Mouse (Mus musculus): ENCODE measurements around the gene Mthfsl. TPM values are rescaled to one million over a fixed set of nuclear protein-coding genes. Genes with fewer than 3 reads are reported as not detected.
"Not testable (repeated sequence)": the region's sequence is repeated elsewhere in the genome, so short reads cannot be mapped to it uniquely, and the experiment has no call there.

Mthfsl gene
- polyA plus RNA-seq, 1 experiment = 15.6 TPM

DNA sequence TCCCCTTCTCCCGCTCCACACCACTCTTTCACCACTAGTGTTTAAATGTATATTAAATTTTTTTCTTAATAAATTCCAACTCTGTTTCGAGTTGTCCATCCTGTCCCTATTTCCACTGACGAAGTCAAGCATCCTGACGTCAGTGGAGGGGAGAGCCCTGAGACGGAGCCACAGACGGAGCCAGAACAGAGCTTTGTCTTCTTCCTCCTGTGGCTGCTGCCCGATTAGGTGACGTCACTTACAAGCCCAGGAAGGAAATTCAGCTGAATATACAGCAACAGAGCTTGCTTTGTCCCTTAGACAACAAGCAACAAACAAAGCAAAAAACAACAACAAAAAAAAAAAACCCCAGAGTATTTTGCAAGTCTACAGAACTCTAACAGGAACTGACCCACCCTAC, 14.9 kb downstream of the Mthfsl start:
- DNase-seq (ENCODE audit: low read depth, low spot score) = not testable (repeated sequence)
- 81% methylated on average over 8 of the region's 8 CpGs for WGBS

DNA sequence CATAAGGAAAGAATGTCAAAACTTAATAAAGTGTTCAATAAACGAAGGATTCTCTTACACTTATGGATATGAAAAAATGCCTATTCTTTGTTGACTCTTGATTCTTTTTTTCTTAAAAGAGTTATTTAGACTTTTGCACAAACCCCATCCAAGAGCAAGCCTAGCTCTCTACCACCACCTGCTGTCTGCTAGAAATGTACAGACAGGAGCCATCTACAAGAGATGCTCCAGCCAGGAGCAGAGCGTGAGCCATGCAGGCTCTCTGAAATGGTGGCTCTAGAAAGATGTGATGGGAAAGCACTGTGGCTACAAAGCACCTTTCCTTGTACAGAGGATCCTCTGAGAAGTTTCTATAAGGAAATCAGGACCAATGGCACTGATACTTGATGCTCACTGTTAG, 21.4 kb downstream of the Mthfsl start:
- 71% methylated on average over 1 of the region's 2 CpGs for WGBS
- not testable (repeated sequence) for DNase-seq (ENCODE audit: low read depth, low spot score)

DNA sequence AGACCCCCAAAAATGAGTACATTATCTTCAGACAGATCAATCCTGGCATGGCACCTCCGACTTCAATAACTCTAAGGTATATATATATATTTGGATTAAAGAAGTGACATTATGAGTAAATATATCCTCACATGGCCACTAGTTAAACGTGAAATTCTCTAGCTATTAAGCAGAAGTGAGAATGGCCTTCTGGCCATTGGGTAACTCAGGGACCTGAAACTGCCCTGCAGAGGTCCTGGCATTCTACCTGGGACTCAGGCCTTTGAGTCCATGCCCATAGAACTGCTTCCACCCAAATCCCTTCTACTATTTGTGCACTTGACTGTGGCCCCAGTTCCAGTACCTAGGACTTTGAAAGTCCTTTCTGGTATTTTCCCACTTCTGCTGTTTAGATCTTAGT, 28.8 kb downstream of the Mthfsl start:
- WGBS = 68% methylated on average over 2 of the region's 2 CpGs
- not testable (repeated sequence) for DNase-seq (ENCODE audit: low read depth, low spot score)

DNA sequence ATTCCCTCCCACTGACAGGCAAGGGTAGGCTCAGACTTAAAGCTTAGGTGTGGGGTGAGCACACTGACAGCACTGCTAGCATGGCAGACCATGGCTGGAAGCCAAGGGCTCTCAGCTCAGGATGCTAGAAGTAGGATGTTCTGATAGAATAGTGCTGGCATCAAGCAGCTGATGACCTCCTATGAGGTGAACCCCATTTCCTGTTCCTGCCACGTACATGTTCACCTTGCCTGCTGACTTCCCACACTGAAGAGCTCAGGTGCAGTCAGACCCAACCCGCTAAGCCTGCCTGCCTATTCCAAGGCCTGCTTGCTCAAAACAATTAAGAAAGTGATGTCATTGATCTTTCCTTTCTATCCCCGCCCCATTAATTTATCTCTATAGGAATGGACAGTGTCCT, 30.6 kb downstream of the Mthfsl start:
- not testable (repeated sequence) for DNase-seq (ENCODE audit: low read depth, low spot score)
- 64% methylated on average over 3 of the region's 3 CpGs for WGBS

DNA sequence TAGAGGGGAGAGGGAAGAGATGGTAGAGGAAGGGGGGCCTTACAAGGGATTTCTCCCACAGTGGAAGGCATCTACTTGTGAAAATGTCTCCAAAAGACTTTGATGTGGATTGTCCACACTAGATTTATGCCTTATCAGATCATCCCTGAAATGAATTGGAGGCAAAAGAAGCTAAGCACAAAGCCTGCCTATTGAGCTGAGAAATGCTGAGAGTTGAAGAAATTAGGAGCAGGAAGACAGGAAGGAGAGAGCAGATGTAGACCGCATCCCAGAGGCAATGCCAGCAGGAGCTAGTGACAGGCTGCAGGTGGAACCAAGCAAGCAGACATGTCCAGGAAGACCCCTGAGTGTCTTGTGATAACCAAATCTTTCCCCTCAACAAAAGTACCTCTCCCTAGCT, 33.4 kb downstream of the Mthfsl start:
- not testable (repeated sequence) for DNase-seq (ENCODE audit: low read depth, low spot score)

DNA sequence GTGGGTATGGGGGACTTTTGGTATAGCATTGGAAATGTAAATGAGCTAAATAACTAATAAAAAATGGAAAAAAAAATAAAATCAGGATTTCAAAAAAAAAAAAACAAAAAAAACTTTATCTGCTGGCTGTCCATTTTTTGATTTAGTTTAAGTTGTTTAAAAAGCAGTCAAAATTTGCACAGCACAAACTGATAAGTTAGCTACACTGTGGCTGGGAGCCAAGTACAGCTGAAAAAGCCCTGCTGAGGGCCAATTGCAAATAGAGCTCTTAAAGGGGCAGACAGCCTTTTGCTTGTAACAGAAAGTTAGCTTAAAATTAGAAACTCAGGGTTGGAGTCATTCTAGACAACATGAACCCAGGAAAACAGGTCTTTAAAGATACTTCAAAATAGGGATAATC, 61.8 kb downstream of the Mthfsl start:
- not testable (repeated sequence) for DNase-seq (ENCODE audit: low read depth, low spot score)

More for the DNA sequence above, 33.4 kb downstream of the Mthfsl start:
- WGBS = 88% methylated on average over 1 of the region's 1 CpGs

DNA sequence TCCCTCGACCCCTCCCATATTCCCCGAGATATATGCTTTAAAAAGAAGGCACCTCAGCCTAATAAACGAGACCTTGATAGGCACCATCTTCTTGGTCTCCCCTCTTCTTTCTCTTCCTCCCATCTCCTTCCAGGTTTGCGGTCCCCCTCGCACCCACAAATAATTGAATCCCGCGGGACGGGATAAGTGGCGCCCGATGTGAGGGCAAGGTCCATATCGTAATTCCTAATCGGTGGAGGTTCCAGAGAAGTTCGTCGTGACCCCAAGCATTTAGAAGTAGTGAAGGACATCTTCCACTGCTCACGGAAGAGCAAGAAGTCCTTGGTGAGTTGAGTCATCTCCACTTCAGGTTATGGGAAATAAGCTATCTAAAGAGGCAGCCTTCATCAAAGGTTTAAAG, 69.4 kb downstream of the Mthfsl start:
- DNase-seq (ENCODE audit: low read depth, low spot score) = not testable (repeated sequence)
- 95% methylated on average over 12 of the region's 15 CpGs for WGBS

Other genes starting within 250 kb of the Mthfsl start
- gene Syncrip, start 237.7 kb downstream of the Mthfsl start, polyA plus RNA-seq (2012; rRNA removed) = 3.7 and 4.1 TPM in 2 replicates
- 2.8 and 3.4 TPM in 2 replicates for gene Zfp949, start 172.3 kb downstream of the Mthfsl start, polyA plus RNA-seq (2012; rRNA removed)
- gene Trim43a, start 139.4 kb downstream of the Mthfsl start, polyA plus RNA-seq (2012; rRNA removed) = not detected in 2 replicates
- 4.2 TPM in 2 replicates for gene Bcl2a1d, start 11.6 kb upstream of the Mthfsl start, polyA plus RNA-seq (2012; rRNA removed)
- not detected in 2 replicates for gene Trim43c, start 118.9 kb upstream of the Mthfsl start, polyA plus RNA-seq (2012; rRNA removed)
- gene Bcl2a1a, start 236.6 kb upstream of the Mthfsl start, polyA plus RNA-seq (2012; rRNA removed) = 2.5 and 3.3 TPM in 2 replicates

Measured in large intestine, adult 2 months (tissue).